Mouse (Mus musculus) layer of hippocampus, adult 2 months (tissue): ENCODE data around the gene Odf4. TPM values are rescaled to one million over a fixed set of nuclear protein-coding genes. Genes with fewer than 3 reads are reported as not detected.
"Not testable (repeated sequence)": the region's sequence is repeated elsewhere in the genome, so short reads cannot be mapped to it uniquely, and the experiment has no call there.

ENCODE experiments used
- DNase-seq, 2 experiments: peaks; one replicate each; pipeline ENCODE4 v3.0.0; 2022; ENCODE audit warnings: low spot score in 2 of 2
- H3K27ac ChIP-seq: fragments of 200-600 bp; 2 replicates; pipeline ENCODE4 v1.8.1; 2022
- H3K4me3 ChIP-seq: fragments of 200-600 bp; 2 replicates; pipeline ENCODE4 v1.8.1; 2022; ENCODE audit warnings: mild to moderate bottlenecking
- CTCF ChIP-seq: fragments of 200-600 bp; conservative IDR thresholded peaks from 2 replicates; pipeline ENCODE4 v1.8.1; 2022; ENCODE audit warnings: antibody characterized with exemption, mild to moderate bottlenecking, moderate library complexity
- total RNA-seq, 2 experiments: library from RNA; stranded (reverse); gene quantifications; 2 replicates each; pipeline ENCODE4 v1.2.3; 2021

Gene Odf4
- total RNA-seq, 2 experiments from 2014 or later: not detected

GRCm38 (mm10) chr11:68939451-68940304, 12.8 kb upstream of the Odf4 start:
- peak overlapping the region; percentile 64 for H3K4me3 ChIP-seq
- TF ChIP-seq CTCF: no peak

GRCm38 (mm10) chr11:68936951-68937350, 10.1 kb upstream of the Odf4 start:
- not testable (repeated sequence) for H3K27ac ChIP-seq, H3K4me3 ChIP-seq, DNase-seq

More at GRCm38 (mm10) chr11:68939451-68940304, 12.8 kb upstream of the Odf4 start:
- peak; percentile 85 to 92 for DNase-seq
- peak overlapping the region; percentile 91 for H3K27ac ChIP-seq

GRCm38 (mm10) chr11:68933885-68934507, 7.1 kb upstream of the Odf4 start:
- Histone ChIP-seq H3K27ac (no peak overlapping the region), H3K4me3 (no peak overlapping the region)
- DNase-seq: no peak
- no peak for TF ChIP-seq CTCF

- Histone ChIP-seq H3K4me3 (no peak overlapping the region), H3K27ac (no peak overlapping the region)
- TF ChIP-seq CTCF: no peak
- no peak for DNase-seq
These were observed 3.1 kb upstream of the Odf4 start for GRCm38 (mm10) chr11:68929947-68930346.

GRCm38 (mm10) chr11:68924749-68925148, 2.1 kb downstream of the Odf4 start:
- no peak for TF ChIP-seq CTCF
- Histone ChIP-seq H3K27ac (no peak overlapping the region), H3K4me3 (no peak overlapping the region)
- no peak for DNase-seq

- no peak for DNase-seq
- Histone ChIP-seq H3K27ac (no peak overlapping the region), H3K4me3 (no peak overlapping the region)
- no peak for TF ChIP-seq CTCF
These were observed 3.7 kb downstream of the Odf4 start for GRCm38 (mm10) chr11:68923191-68923590.

GRCm38 (mm10) chr11:68914566-68914965, 12.3 kb downstream of the Odf4 start:
- Histone ChIP-seq H3K4me3 (no peak overlapping the region), H3K27ac (no peak overlapping the region)
- no peak for DNase-seq
- TF ChIP-seq CTCF: no peak

- Histone ChIP-seq H3K4me3 (no peak overlapping the region; the same call in 1 of the 2 replicates), H3K27ac (no peak overlapping the region)
- DNase-seq: no peak
- no peak for TF ChIP-seq CTCF
These were observed 15.2 kb downstream of the Odf4 start for GRCm38 (mm10) chr11:68911531-68912177.

GRCm38 (mm10) chr11:68908846-68909503, 17.9 kb downstream of the Odf4 start:
- no peak for DNase-seq
- no peak overlapping the region for H3K4me3 ChIP-seq
- no peak for TF ChIP-seq CTCF
- no peak overlapping the region for H3K27ac ChIP-seq

- Histone ChIP-seq H3K4me3 (no peak overlapping the region), H3K27ac (no peak overlapping the region)
- DNase-seq: no peak
- no peak for TF ChIP-seq CTCF
These were observed 19.6 kb downstream of the Odf4 start for GRCm38 (mm10) chr11:68907251-68907650.

- no peak for DNase-seq
- Histone ChIP-seq H3K27ac (no peak overlapping the region), H3K4me3 (no peak overlapping the region)
- no peak for TF ChIP-seq CTCF
These were observed 20.5 kb downstream of the Odf4 start for GRCm38 (mm10) chr11:68906461-68906790.

GRCm38 (mm10) chr11:68905665-68906460, 21.0 kb downstream of the Odf4 start:
- Histone ChIP-seq H3K27ac (no peak overlapping the region), H3K4me3 (no peak overlapping the region)
- TF ChIP-seq CTCF: no peak
- no peak for DNase-seq

- Histone ChIP-seq H3K27ac (no peak overlapping the region), H3K4me3 (no peak overlapping the region)
- no peak for TF ChIP-seq CTCF
- DNase-seq: no peak
These were observed 21.7 kb downstream of the Odf4 start for GRCm38 (mm10) chr11:68905138-68905531.
